12 mouse cellular contexts compared by ENCODE assay signal in the genomic region with DNA sequence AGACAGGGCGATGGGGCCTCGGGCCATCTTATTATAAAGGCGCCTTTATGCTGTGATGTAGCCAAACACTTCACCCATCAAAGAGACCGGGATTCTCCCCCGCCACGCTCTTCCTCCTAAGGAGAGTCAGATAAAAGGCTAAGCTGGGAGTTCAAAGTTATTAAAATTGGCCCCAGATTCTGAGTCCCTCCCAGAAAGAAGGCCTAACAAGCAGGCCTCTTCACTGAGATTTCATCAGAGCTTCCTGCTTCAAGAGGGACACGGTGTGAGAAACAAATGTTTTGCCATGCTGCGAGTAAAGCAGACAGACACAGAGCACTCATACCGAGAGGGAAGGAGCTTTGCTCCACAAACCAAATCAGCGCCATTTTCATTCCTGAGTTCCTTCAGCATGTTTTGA. TPM values are rescaled to one million over a fixed set of nuclear protein-coding genes. Genes with fewer than 3 reads are reported as not detected.
DNase-seq lines count a peak whose midpoint lies in the region; ATAC-seq and TF ChIP-seq lines count a peak whose summit lies in the region.
"Had no signal": no experiment of that assay in that cellular context is flagged by ENCODE, and none has a peak within 500 bp of the region (broad histone marks: within the 10 kb centered on the region; RNA-seq: fewer than 3 reads in every experiment).

No protein-coding gene starts in this region.

- no peaks in the 10 kb centered on the region for H3K9me3 ChIP-seq in hindbrain, embryonic 10.5 days
- no peaks in the 10 kb centered on the region for H3K9me3 ChIP-seq in hindbrain, postnatal 0 days (ENCODE audit: low read length)
- H3K9me3 ChIP-seq in E14TG2a.4 (ENCODE audit: low read length), result no peaks in the 10 kb centered on the region
- no peaks in the 10 kb centered on the region for H3K9me3 ChIP-seq in embryonic facial prominence, embryonic 14.5 days (ENCODE audit: control insufficient read depth, low read length)
- H3K9me3 ChIP-seq in lung, postnatal 0 days (ENCODE audit: low read length), result no peaks in the 10 kb centered on the region
- H3K9me3 ChIP-seq: liver, embryonic 15.5 days had no signal

- no peak for DNase-seq in hindbrain, embryonic 10.5 days (ENCODE audit: low spot score)
- DNase-seq in hindbrain, postnatal 0 days (ENCODE audit: low spot score), result no peak
- DNase-seq in embryonic facial prominence, embryonic 14.5 days (ENCODE audit: low spot score), result no peak
- DNase-seq in lung, postnatal 0 days (ENCODE audit: low spot score), result peak; percentile 82
- no peak for DNase-seq in embryo, embryonic 11 days
- no peak for DNase-seq in gastrocnemius, postnatal 25 days
- DNase-seq: kidney, adult 8-10 months had no signal

- TF ChIP-seq EP300 in lung, postnatal 0 days (IDR thresholded peaks at IDR 0.05), result peak; percentile 27; the same call in 1 of the 2 replicates

- 61% methylated on average over 10 of the region's 10 CpGs for WGBS in hindbrain, embryonic 10.5 days
- 61% methylated on average over 10 of the region's 10 CpGs for WGBS in hindbrain, postnatal 0 days
- WGBS in embryonic facial prominence, embryonic 14.5 days, result 34% methylated on average over 10 of the region's 10 CpGs
- WGBS in lung, postnatal 0 days, result 25% methylated on average over 10 of the region's 10 CpGs

- TF ChIP-seq CTCF in hindbrain, postnatal 0 days (IDR thresholded peaks at IDR 0.05; ENCODE audit: low read depth), result no peak
- no peak for TF ChIP-seq CTCF in E14TG2a.4 (conservative IDR thresholded peaks at IDR 0.05; ENCODE audit: low read length)
- TF ChIP-seq CTCF in lung, postnatal 0 days (IDR thresholded peaks at IDR 0.05), result no peak

- no peak for ATAC-seq in hindbrain, postnatal 0 days
- ATAC-seq in embryonic facial prominence, embryonic 14.5 days (ENCODE audit: low read depth), result no peak
- peak; percentile 39 for ATAC-seq in lung, postnatal 0 days
- ATAC-seq in megakaryocyte, adult 5-6 weeks (ENCODE audit: poor library complexity, severe bottlenecking), result no peak
- ATAC-seq: activated CD4-positive, CD25-positive, alpha-beta regulatory T cell, adult 4 months had no signal

- peaks cover 2% of the 10 kb centered on the region; the same call in 1 of the 2 replicates for H3K36me3 ChIP-seq in hindbrain, embryonic 10.5 days
- no peaks in the 10 kb centered on the region for H3K36me3 ChIP-seq in hindbrain, postnatal 0 days (ENCODE audit: insufficient read depth, low read length)
- peaks cover 12% of the 10 kb centered on the region; the same call in 1 of the 2 replicates for H3K36me3 ChIP-seq in E14TG2a.4 (ENCODE audit: insufficient read depth, low read length)
- H3K36me3 ChIP-seq in embryonic facial prominence, embryonic 14.5 days (ENCODE audit: control insufficient read depth, insufficient read depth, low read length), result no peaks in the 10 kb centered on the region
- H3K36me3 ChIP-seq in lung, postnatal 0 days (ENCODE audit: insufficient read depth, low read length), result no peaks in the 10 kb centered on the region
- H3K36me3 ChIP-seq: liver, embryonic 15.5 days had no signal

- H3K4me1 ChIP-seq in hindbrain, embryonic 10.5 days (replicated peaks), result peaks cover 51% of the 10 kb centered on the region
- peaks cover 6% of the 10 kb centered on the region for H3K4me1 ChIP-seq in hindbrain, postnatal 0 days (ENCODE audit: insufficient read depth, low read length)
- peaks cover 62% of the 10 kb centered on the region for H3K4me1 ChIP-seq in E14TG2a.4 (replicated peaks; ENCODE audit: low read depth, low read length)
- peaks cover 24% of the 10 kb centered on the region for H3K4me1 ChIP-seq in embryonic facial prominence, embryonic 14.5 days (ENCODE audit: control insufficient read depth, insufficient read depth, low read length)
- H3K4me1 ChIP-seq in lung, postnatal 0 days (ENCODE audit: insufficient read depth, low read depth, low read length), result peaks cover 5% of the 10 kb centered on the region; the same call in 1 of the 2 replicates

- peak overlapping the region; percentile 75 for H3K27ac ChIP-seq in hindbrain, embryonic 10.5 days
- no peak overlapping the region for H3K27ac ChIP-seq in hindbrain, postnatal 0 days
- no peak overlapping the region for H3K27ac ChIP-seq in embryonic facial prominence, embryonic 14.5 days (replicated peaks; ENCODE audit: low read depth, low read length)
- peak overlapping the region; percentile 72 for H3K27ac ChIP-seq in lung, postnatal 0 days (ENCODE audit: low read length)
- H3K27ac ChIP-seq: left cerebral cortex, adult 2 months; liver, embryonic 15.5 days had no signal

- peaks cover 13% of the 10 kb centered on the region for H3K27me3 ChIP-seq in hindbrain, embryonic 10.5 days (ENCODE audit: insufficient read depth, poor library complexity, severe bottlenecking)
- H3K27me3 ChIP-seq in hindbrain, postnatal 0 days (ENCODE audit: insufficient read depth, low read length), result no peaks in the 10 kb centered on the region
- H3K27me3 ChIP-seq in E14TG2a.4 (ENCODE audit: insufficient read depth, low read length), result 0 out of 2 replicates have a peak, but pooled peaks cover 7% of the 10 kb centered on the region
- H3K27me3 ChIP-seq in embryonic facial prominence, embryonic 14.5 days (replicated peaks; ENCODE audit: control insufficient read depth, insufficient read depth, low read length), result no peaks in the 10 kb centered on the region
- H3K27me3 ChIP-seq in lung, postnatal 0 days (replicated peaks; ENCODE audit: insufficient read depth, low read length), result no peaks in the 10 kb centered on the region
- H3K27me3 ChIP-seq: liver, embryonic 15.5 days had no signal

- no peak overlapping the region for H3K4me3 ChIP-seq in hindbrain, embryonic 10.5 days
- H3K4me3 ChIP-seq in hindbrain, postnatal 0 days (ENCODE audit: low read length), result no peak overlapping the region
- H3K4me3 ChIP-seq in E14TG2a.4 (replicated peaks; ENCODE audit: low read length), result peak overlapping the region; percentile 57
- no peak overlapping the region for H3K4me3 ChIP-seq in embryonic facial prominence, embryonic 14.5 days (ENCODE audit: low read depth, low read length)
- no peak overlapping the region for H3K4me3 ChIP-seq in lung, postnatal 0 days (ENCODE audit: low read depth, low read length)
- H3K4me3 ChIP-seq: left cerebral cortex, adult 2 months; liver, embryonic 15.5 days had no signal

- no peak overlapping the region for H3K4me2 ChIP-seq in hindbrain, postnatal 0 days (ENCODE audit: low read depth, low read length)
- H3K4me2 ChIP-seq in embryonic facial prominence, embryonic 14.5 days (ENCODE audit: low read depth, low read length), result peak overlapping the region; percentile 19
- H3K4me2 ChIP-seq in lung, postnatal 0 days (replicated peaks; ENCODE audit: low read depth, low read length), result no peak overlapping the region
- H3K4me2 ChIP-seq: liver, embryonic 15.5 days had no signal

- no peak overlapping the region for H3K9ac ChIP-seq in hindbrain, postnatal 0 days (replicated peaks; ENCODE audit: low read length)
- H3K9ac ChIP-seq in embryonic facial prominence, embryonic 14.5 days (ENCODE audit: low read depth, low read length), result no peak overlapping the region; the same call in 1 of the 2 replicates
- H3K9ac ChIP-seq in lung, postnatal 0 days (replicated peaks; ENCODE audit: low read depth), result no peak overlapping the region
- H3K9ac ChIP-seq: liver, embryonic 15.5 days had no signal

RNA-seq across cellular contexts. Expression of a gene that starts 26.5 kb away (rescaled TPM):
- 83.6 and 103 TPM in 2 replicates for polyA plus RNA-seq in hindbrain, embryonic 10.5 days (2016; fragmentation: Nextera tagmentation; extraction: Ambion mirVana)
- 23.3 and 32.6 TPM in 2 replicates for total RNA-seq in hindbrain, postnatal 0 days (2014; rRNA removed)
- 76.3 and 80.0 TPM in 2 replicates for polyA plus RNA-seq in hindbrain, postnatal 0 days (2015; fragmentation: Nextera tagmentation; extraction: Ambion mirVana)
- 162 and 167 TPM in 2 replicates for polyA plus RNA-seq in embryonic facial prominence, embryonic 14.5 days (2014; fragmentation: Nextera tagmentation; extraction: Ambion mirVana)
- polyA plus RNA-seq in lung, postnatal 0 days (2015; fragmentation: Nextera tagmentation; extraction: Ambion mirVana), result 95.5 and 96.2 TPM in 2 replicates
- total RNA-seq in megakaryocyte, adult 5-6 weeks (2015), result 96.5 and 104 TPM in 2 replicates
- 126 and 148 TPM in 2 replicates for total RNA-seq in megakaryocyte, adult 5-6 weeks (2017)
- total RNA-seq in gastrocnemius, postnatal 25 days (2021), result 10 to 100 TPM; 55.6 to 68.6 TPM

Comparison
In these comparisons a context has a peak if more than half of its experiments do, and no peak if none do; other contexts are left out.
1. H3K27ac ChIP-seq: peak in hindbrain, embryonic 10.5 days (single experiment) and lung, postnatal 0 days (single experiment); none in hindbrain, postnatal 0 days (single experiment) and embryonic facial prominence, embryonic 14.5 days (single experiment).